15 mouse cellular contexts compared by ENCODE assay signal in the genomic region with DNA sequence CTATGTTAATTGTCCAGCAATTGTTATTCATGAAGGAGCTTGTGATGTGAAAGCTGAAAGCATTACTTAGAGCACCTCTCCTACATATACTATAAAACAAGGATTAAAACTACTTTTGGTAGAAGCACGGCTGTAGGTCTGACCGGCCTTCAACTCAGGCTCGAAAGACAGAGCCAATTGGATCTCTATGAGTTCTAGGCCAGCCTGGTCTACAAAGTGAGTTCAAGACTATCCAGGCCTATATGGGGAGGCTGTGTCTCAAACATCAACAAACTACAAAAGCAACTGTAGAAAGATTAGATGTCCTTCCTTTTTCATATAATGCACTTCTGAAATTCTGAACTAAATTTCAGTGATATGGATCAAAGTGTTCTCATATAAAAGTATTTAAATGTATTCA.
"Had no signal": no experiment of that assay in that cellular context is flagged by ENCODE, and none has a peak within 500 bp of the region (broad histone marks: within the 10 kb centered on the region; RNA-seq: fewer than 3 reads in every experiment).

No protein-coding gene starts in this region.

- H3K4me2 ChIP-seq: neural tube, embryonic 15.5 days; stomach, embryonic 15.5 days had no signal

- H3K27me3 ChIP-seq: neural tube, embryonic 15.5 days; stomach, embryonic 15.5 days had no signal

- H3K4me1 ChIP-seq: neural tube, embryonic 15.5 days; stomach, embryonic 15.5 days had no signal

- H3K36me3 ChIP-seq: neural tube, embryonic 15.5 days; stomach, embryonic 15.5 days had no signal

- H3K9ac ChIP-seq: neural tube, embryonic 15.5 days; stomach, embryonic 15.5 days had no signal

- H3K9me3 ChIP-seq: neural tube, embryonic 15.5 days; stomach, embryonic 15.5 days had no signal

- H3K27ac ChIP-seq: neural tube, embryonic 15.5 days; stomach, embryonic 15.5 days; stomach, postnatal 0 days had no signal

- H3K4me3 ChIP-seq: neural tube, embryonic 15.5 days; stomach, embryonic 15.5 days had no signal

- DNase-seq: retina, postnatal 1 day; right cerebral cortex, adult 18-20 months; right cerebral cortex, postnatal 14 days; right cerebral cortex, postnatal 25 days; right cerebral cortex, postnatal 4 days; spleen, adult 18-20 months; thymus, adult 18-20 months; thymus, adult 2 months; thymus, postnatal 14 days; thymus, postnatal 25 days; thymus, postnatal 36 days; thymus, postnatal 4 days had no signal
